Mouse (Mus musculus) embryonic facial prominence, embryonic 10.5 days (tissue): ENCODE data around the gene 1700020A23Rik. TPM values are rescaled to one million over a fixed set of nuclear protein-coding genes. Genes with fewer than 3 reads are reported as not detected.

ENCODE experiments used
- DNase-seq: peaks from one replicate; pipeline ENCODE4 v3.0.0-alpha.2; 2017; ENCODE audit warnings: low spot score
- H3K27ac ChIP-seq: fragments of 300-500 bp; sonication (generic); replicated peaks from 2 replicates; pipeline ENCODE4 v1.5.1; 2016; ENCODE audit warnings: mild to moderate bottlenecking
- H3K27me3 ChIP-seq: fragments of 300-500 bp; sonication (generic); replicated peaks from 2 replicates; pipeline ENCODE4 v1.6.1; 2016; ENCODE audit warnings: low read depth, mild to moderate bottlenecking; ENCODE audit not compliant: poor library complexity, severe bottlenecking
- H3K36me3 ChIP-seq: fragments of 300-500 bp; sonication (generic); replicated peaks from 2 replicates; pipeline ENCODE4 v1.6.1; 2016; ENCODE audit warnings: mild to moderate bottlenecking, moderate library complexity
- H3K4me1 ChIP-seq: fragments of 300-500 bp; sonication (generic); 2 replicates; pipeline ENCODE4 v1.6.1; 2016
- H3K4me3 ChIP-seq: fragments of 300-500 bp; sonication (generic); 2 replicates; pipeline ENCODE4 v1.5.1; 2016; ENCODE audit warnings: mild to moderate bottlenecking, moderate library complexity
- H3K9me3 ChIP-seq: fragments of 300-500 bp; sonication (generic); 2 replicates; pipeline ENCODE4 v1.6.1; 2016; ENCODE audit warnings: mild to moderate bottlenecking
- WGBS: fragments of 180-500 bp; shearing (Covaris S2); methylation state at CpG from one replicate; pipeline ENCODE4 v1.1.7; 2016; 5-methylcytosine and 5-hydroxymethylcytosine counted together
- polyA plus RNA-seq: library from polyadenylated mRNA; unstranded; fragments of >200 nt; fragmentation: Nextera tagmentation; extraction: Ambion mirVana; gene quantifications from 2 replicates; pipeline ENCODE4 v1.2.1, GENCODE M21; 2016

Gene 1700020A23Rik
- polyA plus RNA-seq, 1 experiment from 2014 or later: not detected

GRCm38 (mm10) chr2:130414094-130414856 is 9.2 kb downstream of the 1700020A23Rik start:
- Histone ChIP-seq H3K27ac (no peak overlapping the region), H3K4me3 (no peak overlapping the region), H3K36me3 (peaks cover 11% of the 10 kb centered on the region), H3K27me3 (no peaks in the 10 kb centered on the region), H3K4me1 (peaks cover 13% of the 10 kb centered on the region), H3K9me3 (no peaks in the 10 kb centered on the region)
- 75% methylated on average over 6 of the region's 6 CpGs for WGBS
- no peak for DNase-seq

- no peaks in the 10 kb centered on the region for H3K9me3 ChIP-seq
- 0 out of 2 replicates have a peak overlapping the region, but pooled peaks have one; percentile 5 for H3K4me3 ChIP-seq
- WGBS: 96% methylated on average over 26 of the region's 26 CpGs
- H3K4me1 ChIP-seq: peaks cover 30% of the 10 kb centered on the region
- H3K27ac ChIP-seq: no peak overlapping the region
- H3K36me3 ChIP-seq: peaks cover 48% of the 10 kb centered on the region
- no peak for DNase-seq
- no peaks in the 10 kb centered on the region for H3K27me3 ChIP-seq
Observed at GRCm38 (mm10) chr2:130421781-130422620, 16.9 kb downstream of the 1700020A23Rik start.

- Histone ChIP-seq H3K4me3 (peak overlapping the region; percentile 78), H3K4me1 (peaks cover 30% of the 10 kb centered on the region), H3K36me3 (peaks cover 54% of the 10 kb centered on the region), H3K27ac (peak overlapping the region; percentile 96), H3K9me3 (no peaks in the 10 kb centered on the region), H3K27me3 (no peaks in the 10 kb centered on the region)
- peak; percentile 87 for DNase-seq
- 19% methylated on average over 49 of the region's 49 CpGs for WGBS
Observed at GRCm38 (mm10) chr2:130423397-130424125, 18.5 kb downstream of the 1700020A23Rik start.

GRCm38 (mm10) chr2:130424126-130424853 is 19.2 kb downstream of the 1700020A23Rik start, which contains the start of the genes Vps16 and Pced1a:
Gene Vps16, plus strand, starts transcription at chr2:130424339.
Gene Pced1a, minus strand, starts transcription at chr2:130424701.
- Histone ChIP-seq H3K9me3 (no peaks in the 10 kb centered on the region), H3K27ac (peak within 1 kb of the TSS; percentile 96), H3K4me1 (peaks cover 30% of the 10 kb centered on the region), H3K4me3 (peak within 1 kb of the TSS; percentile 78), H3K27me3 (no peaks in the 10 kb centered on the region), H3K36me3 (peaks cover 47% of the 10 kb centered on the region)
- under 1% methylated on average over 58 of the region's 58 CpGs for WGBS
- DNase-seq: peak; percentile 94

- H3K9me3 ChIP-seq: no peaks in the 10 kb centered on the region
- no peaks in the 10 kb centered on the region for H3K27me3 ChIP-seq
- peak overlapping the region; percentile 78 for H3K4me3 ChIP-seq
- peaks cover 46% of the 10 kb centered on the region for H3K36me3 ChIP-seq
- 64% methylated on average over 5 of the region's 5 CpGs for WGBS
- peak overlapping the region; percentile 96 for H3K27ac ChIP-seq
- DNase-seq: no peak
- peaks cover 30% of the 10 kb centered on the region for H3K4me1 ChIP-seq
Observed at GRCm38 (mm10) chr2:130425112-130425511, 20.1 kb downstream of the 1700020A23Rik start.

- Histone ChIP-seq H3K9me3 (no peaks in the 10 kb centered on the region), H3K27ac (no peak overlapping the region), H3K36me3 (peaks cover 48% of the 10 kb centered on the region), H3K4me3 (no peak overlapping the region), H3K27me3 (no peaks in the 10 kb centered on the region), H3K4me1 (peaks cover 6% of the 10 kb centered on the region)
- DNase-seq: no peak
- WGBS: 71% methylated on average over 2 of the region's 2 CpGs
Observed at GRCm38 (mm10) chr2:130429851-130430250, 24.8 kb downstream of the 1700020A23Rik start.

- H3K36me3 ChIP-seq: peaks cover 48% of the 10 kb centered on the region
- WGBS: 88% methylated on average over 3 of the region's 3 CpGs
Observed at GRCm38 (mm10) chr2:130430484-130430883, 25.4 kb downstream of the 1700020A23Rik start.

GRCm38 (mm10) chr2:130432157-130432556 is 27.1 kb downstream of the 1700020A23Rik start:
- H3K4me3 ChIP-seq: no peak overlapping the region
- H3K36me3 ChIP-seq: peaks cover 47% of the 10 kb centered on the region
- DNase-seq: no peak
- no peak overlapping the region for H3K27ac ChIP-seq
- WGBS: 88% methylated on average over 3 of the region's 3 CpGs
- no peaks in the 10 kb centered on the region for H3K9me3 ChIP-seq
- H3K27me3 ChIP-seq: no peaks in the 10 kb centered on the region
- no peaks in the 10 kb centered on the region for H3K4me1 ChIP-seq

More at GRCm38 (mm10) chr2:130430484-130430883, 25.4 kb downstream of the 1700020A23Rik start:
- Histone ChIP-seq H3K9me3 (no peaks in the 10 kb centered on the region), H3K27me3 (no peaks in the 10 kb centered on the region), H3K4me3 (no peak overlapping the region), H3K27ac (no peak overlapping the region), H3K4me1 (peaks cover under 1% of the 10 kb centered on the region; the same call in 1 of the 2 replicates)
- no peak for DNase-seq

- H3K4me1 ChIP-seq: no peaks in the 10 kb centered on the region
- H3K9me3 ChIP-seq: no peaks in the 10 kb centered on the region
- H3K27me3 ChIP-seq: no peaks in the 10 kb centered on the region
- no peak overlapping the region for H3K4me3 ChIP-seq
- peaks cover 48% of the 10 kb centered on the region for H3K36me3 ChIP-seq
- peak; percentile 42 for DNase-seq
- H3K27ac ChIP-seq: no peak overlapping the region
- WGBS: 25% methylated on average over 4 of the region's 4 CpGs
Observed at GRCm38 (mm10) chr2:130433152-130433551, 28.1 kb downstream of the 1700020A23Rik start.

- Histone ChIP-seq H3K27ac (no peak overlapping the region), H3K36me3 (peaks cover 62% of the 10 kb centered on the region), H3K9me3 (no peaks in the 10 kb centered on the region), H3K4me1 (no peaks in the 10 kb centered on the region), H3K4me3 (no peak overlapping the region), H3K27me3 (no peaks in the 10 kb centered on the region)
- WGBS: 96% methylated on average over 1 of the region's 1 CpGs
- DNase-seq: no peak
Observed at GRCm38 (mm10) chr2:130436769-130437168, 31.7 kb downstream of the 1700020A23Rik start.

- H3K27me3 ChIP-seq: no peaks in the 10 kb centered on the region
- no peak overlapping the region for H3K4me3 ChIP-seq
- H3K9me3 ChIP-seq: no peaks in the 10 kb centered on the region
- peaks cover 73% of the 10 kb centered on the region for H3K36me3 ChIP-seq
- DNase-seq: no peak
- H3K27ac ChIP-seq: no peak overlapping the region
- WGBS: 94% methylated on average over 3 of the region's 3 CpGs
- no peaks in the 10 kb centered on the region for H3K4me1 ChIP-seq
Observed at GRCm38 (mm10) chr2:130438861-130439260, 33.8 kb downstream of the 1700020A23Rik start.
